In the genomic region with DNA sequence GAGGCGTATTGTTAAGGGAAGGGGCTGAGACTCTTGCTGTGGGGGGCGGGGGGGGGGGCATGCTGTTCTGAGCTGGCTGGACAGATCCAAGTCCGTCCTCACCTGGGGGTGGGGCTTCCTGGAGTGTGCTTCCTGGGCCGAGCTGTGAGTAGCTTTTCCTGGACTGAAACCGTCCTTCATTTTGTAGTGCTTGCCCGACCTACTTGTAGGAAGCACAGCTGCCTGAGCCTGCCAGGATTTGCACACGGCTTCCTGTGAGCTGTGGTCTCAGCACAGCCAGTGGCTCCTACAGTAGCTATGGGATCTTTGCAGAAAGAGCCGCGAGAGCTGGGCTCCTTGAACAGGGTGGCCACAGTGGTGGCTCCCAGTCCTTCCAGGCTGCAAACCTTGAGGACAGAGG, we compare ENCODE assay signal across 17 mouse cellular contexts. TPM values are rescaled to one million over a fixed set of nuclear protein-coding genes. Genes with fewer than 3 reads are reported as not detected.
A peak's percentile ranks its signal among the peaks of the same experiment; 100 is the strongest.
DNase-seq lines count a peak whose midpoint lies in the region; ATAC-seq and TF ChIP-seq lines count a peak whose summit lies in the region.
"Had no signal": no experiment of that assay in that cellular context is flagged by ENCODE, and none has a peak within 500 bp of the region (broad histone marks: within the 10 kb centered on the region; RNA-seq: fewer than 3 reads in every experiment).

No protein-coding gene starts in this region.

- WGBS in heart, adult 2 months: 25% methylated on average over 9 of the region's 9 CpGs
- 78% methylated on average over 9 of the region's 9 CpGs for WGBS in heart, embryonic 10.5 days
- 61% methylated on average over 9 of the region's 9 CpGs for WGBS in heart, embryonic 16.5 days

- no peaks in the 10 kb centered on the region for H3K27me3 ChIP-seq in heart, adult 2 months (ENCODE audit: control insufficient read depth, insufficient read depth, low read length)
- no peaks in the 10 kb centered on the region for H3K27me3 ChIP-seq in heart, embryonic 10.5 days (ENCODE audit: insufficient read depth, poor library complexity, severe bottlenecking)
- no peaks in the 10 kb centered on the region for H3K27me3 ChIP-seq in heart, embryonic 16.5 days (ENCODE audit: control insufficient read depth, insufficient read depth, low read length)
- H3K27me3 ChIP-seq: embryonic facial prominence, embryonic 12.5 days; liver, embryonic 13.5 days had no signal

- TF ChIP-seq CTCF in heart, adult 2 months (IDR thresholded peaks at IDR 0.05): no peak

- no peak overlapping the region for H3K4me2 ChIP-seq in heart, embryonic 16.5 days (ENCODE audit: low read depth, low read length)
- H3K4me2 ChIP-seq: embryonic facial prominence, embryonic 12.5 days; liver, embryonic 13.5 days had no signal

- H3K27ac ChIP-seq in heart, adult 2 months: peak overlapping the region; percentile 76
- no peak overlapping the region for H3K27ac ChIP-seq in heart, embryonic 10.5 days
- peak overlapping the region; percentile 44 for H3K27ac ChIP-seq in brown adipose tissue, adult 24 weeks (replicated peaks; ENCODE audit: low read depth, low read length)
- 0 out of 2 replicates have a peak overlapping the region, but pooled peaks have one; percentile 17 for H3K27ac ChIP-seq in heart, embryonic 16.5 days (ENCODE audit: low read length)
- H3K27ac ChIP-seq: liver, embryonic 13.5 days had no signal

- TF ChIP-seq EP300 in heart, adult 2 months (IDR thresholded peaks at IDR 0.05; ENCODE audit: insufficient read depth, low read depth, low read length): 0 out of 2 replicates have a peak, but pooled peaks have one; percentile 42

- H3K4me1 ChIP-seq in heart, adult 2 months (ENCODE audit: control insufficient read depth, insufficient read depth, low read length): peaks cover 26% of the 10 kb centered on the region
- peaks cover 23% of the 10 kb centered on the region for H3K4me1 ChIP-seq in heart, embryonic 10.5 days
- H3K4me1 ChIP-seq in brown adipose tissue, adult 24 weeks (ENCODE audit: control insufficient read depth, insufficient read depth, insufficient read length, low read length): peaks cover 15% of the 10 kb centered on the region
- H3K4me1 ChIP-seq in heart, embryonic 16.5 days (ENCODE audit: control insufficient read depth, insufficient read depth, low read length): peaks cover 21% of the 10 kb centered on the region

- no peak for TF ChIP-seq POLR2A in heart, adult 2 months (IDR thresholded peaks at IDR 0.05; ENCODE audit: insufficient read depth, low read depth, low read length)

- DNase-seq in heart, adult 2 months: peak; percentile 62 to 69
- no peak for DNase-seq in heart, embryonic 10.5 days (ENCODE audit: low spot score)
- peak; percentile 73 to 87 for DNase-seq in kidney, postnatal 25 days
- no peak for DNase-seq in embryo, embryonic 10.5 days (ENCODE audit: low spot score)
- DNase-seq in frontal cortex, postnatal 10 days (ENCODE audit: low spot score in 2 of 2): no peak
- DNase-seq: cerebellum, adult 9-10 months; liver, embryonic 13.5 days; right cerebral cortex, postnatal 25 days; thymus, postnatal 4 days had no signal

- H3K36me3 ChIP-seq in heart, adult 2 months (ENCODE audit: control insufficient read depth, insufficient read depth, low read length): peaks cover 5% of the 10 kb centered on the region; the same call in 1 of the 2 replicates
- peaks cover 47% of the 10 kb centered on the region for H3K36me3 ChIP-seq in heart, embryonic 10.5 days
- H3K36me3 ChIP-seq in heart, embryonic 16.5 days (ENCODE audit: control insufficient read depth, insufficient read depth): peaks cover 23% of the 10 kb centered on the region

- H3K9ac ChIP-seq in heart, adult 2 months (ENCODE audit: low read depth, low read length): no peak overlapping the region
- no peak overlapping the region for H3K9ac ChIP-seq in heart, embryonic 16.5 days (ENCODE audit: low read length)
- H3K9ac ChIP-seq: embryonic facial prominence, embryonic 12.5 days; liver, embryonic 13.5 days had no signal

- H3K9me3 ChIP-seq in heart, embryonic 10.5 days: no peaks in the 10 kb centered on the region
- no peaks in the 10 kb centered on the region for H3K9me3 ChIP-seq in heart, embryonic 16.5 days (replicated peaks; ENCODE audit: control insufficient read depth, low read length)
- H3K9me3 ChIP-seq: embryonic facial prominence, embryonic 12.5 days; liver, embryonic 13.5 days had no signal

- intact Hi-C loops in heart, adult 2 months (cut with DNase I): no loop called here

- no peak overlapping the region for H3K4me3 ChIP-seq in heart, adult 2 months
- H3K4me3 ChIP-seq in heart, embryonic 10.5 days: no peak overlapping the region
- H3K4me3 ChIP-seq in brown adipose tissue, adult 24 weeks (ENCODE audit: insufficient read depth, low read depth, low read length): no peak overlapping the region
- H3K4me3 ChIP-seq in heart, embryonic 16.5 days (ENCODE audit: low read length): no peak overlapping the region
- H3K4me3 ChIP-seq: embryonic facial prominence, embryonic 12.5 days; liver, embryonic 13.5 days had no signal

- peaks cover 9% of the 10 kb centered on the region for H3K79me2 ChIP-seq in heart, adult 2 months (replicated peaks; ENCODE audit: control insufficient read depth, insufficient read depth, low read length)

- ATAC-seq in heart, embryonic 16.5 days (replicated peaks; ENCODE audit: extremely low read depth, insufficient read depth, low FRiP score): no peak
- ATAC-seq: intestine, postnatal 0 days had no signal

RNA-seq across cellular contexts. Expression of a gene that starts 3.8 kb away (rescaled TPM):
- total RNA-seq in heart, adult 2 months (2021): 100 to 1,000 TPM; 235 to 277 TPM
- 129 and 131 TPM in 2 replicates for polyA plus RNA-seq in heart, adult 2 months (2012; rRNA removed)
- polyA plus RNA-seq in heart, embryonic 10.5 days (2016; fragmentation: Nextera tagmentation; extraction: Ambion mirVana): 167 and 170 TPM in 2 replicates
- 258 and 275 TPM in 2 replicates for polyA plus RNA-seq in brown adipose tissue, adult 24 weeks (2012; ENCODE audit: insufficient read depth, insufficient read length, missing spikeins)
- polyA plus RNA-seq in heart, embryonic 16.5 days (2015; fragmentation: Nextera tagmentation; extraction: Ambion mirVana): 203 and 251 TPM in 2 replicates

RNA-seq across cellular contexts. Expression of a gene that starts 15.4 kb away (rescaled TPM):
- total RNA-seq in heart, adult 2 months (2021): 100 to 1,000 TPM in 1 of 2 experiments, 10 to 100 TPM in 1; 96.7 to 124 TPM
- polyA plus RNA-seq in heart, adult 2 months (2012; rRNA removed): 74.4 and 106 TPM in 2 replicates
- 10.9 and 17.0 TPM in 2 replicates for polyA plus RNA-seq in heart, embryonic 10.5 days (2016; fragmentation: Nextera tagmentation; extraction: Ambion mirVana)
- 9.7 and 14.7 TPM in 2 replicates for polyA plus RNA-seq in brown adipose tissue, adult 24 weeks (2012; ENCODE audit: insufficient read depth, insufficient read length, missing spikeins)
- polyA plus RNA-seq in heart, embryonic 16.5 days (2015; fragmentation: Nextera tagmentation; extraction: Ambion mirVana): 10.8 and 11.8 TPM in 2 replicates

RNA-seq across cellular contexts. Expression of a gene that starts 49.9 kb away (rescaled TPM):
- not detected for total RNA-seq in heart, adult 2 months (2021)
- 0.41 TPM in 1 of 2 replicates, not detected in the other for polyA plus RNA-seq in heart, adult 2 months (2012; rRNA removed)
- not detected in 2 replicates for polyA plus RNA-seq in heart, embryonic 10.5 days (2016; fragmentation: Nextera tagmentation; extraction: Ambion mirVana)
- not detected in 2 replicates for polyA plus RNA-seq in brown adipose tissue, adult 24 weeks (2012; ENCODE audit: insufficient read depth, insufficient read length, missing spikeins)
- polyA plus RNA-seq in heart, embryonic 16.5 days (2015; fragmentation: Nextera tagmentation; extraction: Ambion mirVana): not detected in 2 replicates
- total RNA-seq: left cerebral cortex, adult 8-10 months; megakaryocyte, adult 5-6 weeks; monocyte, adult 5-6 weeks had no signal
- polyA plus RNA-seq: embryonic facial prominence, embryonic 12.5 days; forebrain, embryonic 11.5 days; intestine, postnatal 0 days; liver, embryonic 13.5 days had no signal

RNA-seq across cellular contexts. Expression of a gene that starts 58.7 kb away (rescaled TPM):
- total RNA-seq in heart, adult 2 months (2021): 10 to 100 TPM; 28.5 to 30.0 TPM
- polyA plus RNA-seq in heart, adult 2 months (2012; rRNA removed): 17.6 and 22.1 TPM in 2 replicates
- polyA plus RNA-seq in heart, embryonic 10.5 days (2016; fragmentation: Nextera tagmentation; extraction: Ambion mirVana): 7.8 and 10.9 TPM in 2 replicates
- 8.9 and 9.8 TPM in 2 replicates for polyA plus RNA-seq in brown adipose tissue, adult 24 weeks (2012; ENCODE audit: insufficient read depth, insufficient read length, missing spikeins)
- polyA plus RNA-seq in heart, embryonic 16.5 days (2015; fragmentation: Nextera tagmentation; extraction: Ambion mirVana): 7.9 and 8.5 TPM in 2 replicates
- total RNA-seq: monocyte, adult 5-6 weeks had no signal

Comparison
In these comparisons a context has a peak if more than half of its experiments do, and no peak if none do; other contexts are left out.
1. DNase-seq: peak in heart, adult 2 months (2 of 2) and kidney, postnatal 25 days (2 of 2); none in heart, embryonic 10.5 days (single experiment), embryo, embryonic 10.5 days (single experiment) and frontal cortex, postnatal 10 days (0 of 2).